Mouse (Mus musculus) midbrain, embryonic 14.5 days (tissue): ENCODE measurements at regions not wholly inside any gene's neighbourhood (a gene's known extent, or its start where the extent isn't known, plus 50 kb on each side); places are given as distances from the start of the nearest gene placed in this dataset.

ENCODE experiments used
- ATAC-seq: fragments of 200-750 bp; cut with Nextera tagmentation; 2 replicates; pipeline ENCODE4 v1.8.0; 2017; ENCODE audit warnings: moderate number of reproducible peaks, moderate library complexity; ENCODE audit not compliant: low FRiP score, low TSS enrichment
- DNase-seq: peaks from one replicate; pipeline ENCODE4 v3.0.0-alpha.2; 2015
- H3K27ac ChIP-seq: fragments of 300-500 bp; sonication (generic); replicated peaks from 2 replicates; pipeline ENCODE4 v1.5.1; 2014; ENCODE audit warnings: mild to moderate bottlenecking, low read depth, low read length, moderate library complexity
- H3K27me3 ChIP-seq: fragments of 300-500 bp; sonication (generic); 2 replicates; pipeline ENCODE4 v1.6.1; 2014; ENCODE audit warnings: low read length, control low read depth, mixed read lengths; ENCODE audit not compliant: control insufficient read depth, insufficient read depth
- H3K36me3 ChIP-seq: fragments of 300-500 bp; sonication (generic); 2 replicates; pipeline ENCODE4 v1.6.1; 2014; ENCODE audit warnings: low read length, control low read depth; ENCODE audit not compliant: control insufficient read depth, insufficient read depth
- H3K4me1 ChIP-seq: fragments of 300-500 bp; sonication (generic); 2 replicates; pipeline ENCODE4 v1.6.1; 2014; ENCODE audit warnings: mild to moderate bottlenecking, antibody characterized with exemption, low read length, control low read depth; ENCODE audit not compliant: control insufficient read depth, insufficient read depth
- H3K4me2 ChIP-seq: fragments of 300-500 bp; sonication (generic); 2 replicates; pipeline ENCODE4 v1.6.1; 2014; ENCODE audit warnings: mild to moderate bottlenecking, low read length, moderate library complexity
- H3K4me3 ChIP-seq: fragments of 300-500 bp; sonication (generic); replicated peaks from 2 replicates; pipeline ENCODE4 v1.5.1; 2014; ENCODE audit warnings: low read depth, low read length
- H3K9ac ChIP-seq: fragments of 300-500 bp; sonication (generic); replicated peaks from 2 replicates; pipeline ENCODE4 v1.6.1; 2014; ENCODE audit warnings: mild to moderate bottlenecking, low read length, moderate library complexity
- H3K9me3 ChIP-seq: fragments of 300-500 bp; sonication (generic); 2 replicates; pipeline ENCODE4 v1.6.1; 2016; ENCODE audit warnings: low read length, control low read depth, mixed read lengths; ENCODE audit not compliant: control insufficient read depth
- WGBS: fragments of 180-500 bp; shearing (Covaris S2); extraction: QIAGEN DNeasy Blood & Tissue Kit; methylation state at CpG from one replicate; pipeline ENCODE4 v1.1.7; 2014; 5-methylcytosine and 5-hydroxymethylcytosine counted together

GRCm38 (mm10) chr11:82573126-82573525 is 184.4 kb downstream of the Tmem132e start:
- Histone ChIP-seq H3K4me3 (no peak overlapping the region), H3K27ac (no peak overlapping the region), H3K9ac (no peak overlapping the region), H3K36me3 (no peaks in the 10 kb centered on the region), H3K9me3 (no peaks in the 10 kb centered on the region), H3K4me2 (no peak overlapping the region), H3K4me1 (peaks cover 4% of the 10 kb centered on the region), H3K27me3 (no peaks in the 10 kb centered on the region)
- WGBS, result 84% methylated on average over 4 of the region's 4 CpGs
- ATAC-seq (no peak), DNase-seq (no peak)

- Histone ChIP-seq H3K4me1 (peaks cover 12% of the 10 kb centered on the region), H3K36me3 (no peaks in the 10 kb centered on the region), H3K27ac (no peak overlapping the region), H3K27me3 (no peaks in the 10 kb centered on the region), H3K9ac (no peak overlapping the region), H3K9me3 (no peaks in the 10 kb centered on the region), H3K4me3 (no peak overlapping the region), H3K4me2 (no peak overlapping the region)
- WGBS, result 13% methylated on average over 5 of the region's 5 CpGs
- DNase-seq (no peak), ATAC-seq (no peak)
Observed at GRCm38 (mm10) chr11:82571525-82571924, 182.8 kb downstream of the Tmem132e start.

- DNase-seq (no peak), ATAC-seq (no peak)
- Histone ChIP-seq H3K4me2 (no peak overlapping the region), H3K27ac (no peak overlapping the region), H3K4me3 (no peak overlapping the region), H3K36me3 (no peaks in the 10 kb centered on the region), H3K4me1 (peaks cover 12% of the 10 kb centered on the region), H3K9ac (no peak overlapping the region), H3K9me3 (no peaks in the 10 kb centered on the region), H3K27me3 (no peaks in the 10 kb centered on the region)
Observed at GRCm38 (mm10) chr11:82569819-82570218, 181.1 kb downstream of the Tmem132e start.

- peak; percentile 53 for DNase-seq
- H3K27me3 ChIP-seq, result no peaks in the 10 kb centered on the region
- no peaks in the 10 kb centered on the region for H3K9me3 ChIP-seq
- WGBS, result 40% methylated on average over 2 of the region's 2 CpGs
- H3K4me3 ChIP-seq, result no peak overlapping the region
- H3K4me1 ChIP-seq, result peaks cover 12% of the 10 kb centered on the region
- no peaks in the 10 kb centered on the region for H3K36me3 ChIP-seq
- no peak overlapping the region for H3K4me2 ChIP-seq
- H3K9ac ChIP-seq, result no peak overlapping the region
- no peak overlapping the region for H3K27ac ChIP-seq
- ATAC-seq, result no peak
Observed at GRCm38 (mm10) chr11:82568219-82568676, 179.5 kb downstream of the Tmem132e start.

- no peaks in the 10 kb centered on the region for H3K27me3 ChIP-seq
- no peak overlapping the region for H3K4me2 ChIP-seq
- H3K4me1 ChIP-seq, result peaks cover 12% of the 10 kb centered on the region
- no peaks in the 10 kb centered on the region for H3K9me3 ChIP-seq
- ATAC-seq (no peak), DNase-seq (peak; percentile 40)
- H3K9ac ChIP-seq, result no peak overlapping the region
- no peaks in the 10 kb centered on the region for H3K36me3 ChIP-seq
- no peak overlapping the region for H3K4me3 ChIP-seq
- H3K27ac ChIP-seq, result peak overlapping the region; percentile 55
- WGBS, result 52% methylated on average over 9 of the region's 9 CpGs
Observed at GRCm38 (mm10) chr11:82567014-82567685, 178.4 kb downstream of the Tmem132e start.

GRCm38 (mm10) chr11:82566092-82566491 is 177.4 kb downstream of the Tmem132e start:
- H3K27me3 ChIP-seq, result no peaks in the 10 kb centered on the region
- peaks cover 12% of the 10 kb centered on the region for H3K4me1 ChIP-seq
- no peak overlapping the region for H3K27ac ChIP-seq
- H3K4me2 ChIP-seq, result no peak overlapping the region
- 75% methylated on average over 4 of the region's 4 CpGs for WGBS
- ATAC-seq (no peak), DNase-seq (no peak)
- H3K36me3 ChIP-seq, result no peaks in the 10 kb centered on the region
- H3K9ac ChIP-seq, result no peak overlapping the region
- no peaks in the 10 kb centered on the region for H3K9me3 ChIP-seq
- no peak overlapping the region for H3K4me3 ChIP-seq

GRCm38 (mm10) chr11:82564181-82564580 is 175.5 kb downstream of the Tmem132e start:
- H3K9me3 ChIP-seq, result no peaks in the 10 kb centered on the region
- no peak overlapping the region for H3K27ac ChIP-seq
- H3K36me3 ChIP-seq, result no peaks in the 10 kb centered on the region
- ATAC-seq, result no peak
- H3K4me2 ChIP-seq, result no peak overlapping the region
- peaks cover 12% of the 10 kb centered on the region for H3K4me1 ChIP-seq
- 81% methylated on average over 10 of the region's 10 CpGs for WGBS
- no peak overlapping the region for H3K9ac ChIP-seq
- no peaks in the 10 kb centered on the region for H3K27me3 ChIP-seq
- H3K4me3 ChIP-seq, result no peak overlapping the region
- DNase-seq, result no peak

- no peak for DNase-seq
- H3K4me2 ChIP-seq, result no peak overlapping the region
- H3K36me3 ChIP-seq, result no peaks in the 10 kb centered on the region
- no peak overlapping the region for H3K9ac ChIP-seq
- no peaks in the 10 kb centered on the region for H3K27me3 ChIP-seq
- no peaks in the 10 kb centered on the region for H3K9me3 ChIP-seq
- H3K4me1 ChIP-seq, result no peaks in the 10 kb centered on the region
- ATAC-seq, result no peak
- H3K27ac ChIP-seq, result no peak overlapping the region
- 98% methylated on average over 3 of the region's 3 CpGs for WGBS
- no peak overlapping the region for H3K4me3 ChIP-seq
Observed at GRCm38 (mm10) chr11:82542028-82542427, 153.3 kb downstream of the Tmem132e start.

- no peaks in the 10 kb centered on the region for H3K4me1 ChIP-seq
- no peak overlapping the region for H3K4me3 ChIP-seq
- no peak overlapping the region for H3K4me2 ChIP-seq
- H3K27me3 ChIP-seq, result no peaks in the 10 kb centered on the region
- no peak for DNase-seq
- no peaks in the 10 kb centered on the region for H3K9me3 ChIP-seq
- H3K9ac ChIP-seq, result no peak overlapping the region
- no peak for ATAC-seq
- H3K27ac ChIP-seq, result no peak overlapping the region
- H3K36me3 ChIP-seq, result no peaks in the 10 kb centered on the region
- 89% methylated on average over 7 of the region's 7 CpGs for WGBS
Observed at GRCm38 (mm10) chr11:82541376-82541775, 152.7 kb downstream of the Tmem132e start.
